Mouse (Mus musculus) forebrain, embryonic 14.5 days (tissue): Measurements from ENCODE around the gene Sgms1. TPM values are rescaled to one million over a fixed set of nuclear protein-coding genes. Genes with fewer than 3 reads are reported as not detected.
"Not testable (repeated sequence)": the region's sequence is repeated elsewhere in the genome, so short reads cannot be mapped to it uniquely, and the experiment has no call there.

Experiments used
- ATAC-seq: fragments of 200-750 bp; cut with Nextera tagmentation; 2 replicates; pipeline ENCODE4 v1.8.0; 2017; ENCODE audit warnings: mild to moderate bottlenecking, moderate library complexity
- DNase-seq: peaks from one replicate; pipeline ENCODE4 v3.0.0-alpha.2; 2015; ENCODE audit warnings: low spot score
- H3K27ac ChIP-seq: fragments of 300-500 bp; sonication (generic); 2 replicates; pipeline ENCODE4 v1.5.1; 2014; ENCODE audit warnings: low read depth, mild to moderate bottlenecking, control low read depth, low read length, moderate library complexity
- H3K27me3 ChIP-seq: fragments of 300-500 bp; sonication (generic); replicated peaks from 2 replicates; pipeline ENCODE4 v1.6.1; 2014; ENCODE audit warnings: low read length, control low read depth, mixed read lengths; ENCODE audit not compliant: control insufficient read depth, insufficient read depth
- H3K36me3 ChIP-seq: fragments of 300-500 bp; sonication (generic); 2 replicates; pipeline ENCODE4 v1.6.1; 2014; ENCODE audit warnings: low read length, control low read depth; ENCODE audit not compliant: control insufficient read depth, insufficient read depth
- H3K4me1 ChIP-seq: fragments of 300-500 bp; sonication (generic); 2 replicates; pipeline ENCODE4 v1.6.1; 2014; ENCODE audit warnings: antibody characterized with exemption, low read length, control low read depth; ENCODE audit not compliant: control insufficient read depth, insufficient read depth
- H3K4me2 ChIP-seq: fragments of 300-500 bp; sonication (generic); 2 replicates; pipeline ENCODE4 v1.6.1; 2014; ENCODE audit warnings: mild to moderate bottlenecking, control low read depth, low read length
- H3K4me3 ChIP-seq: fragments of 300-500 bp; sonication (generic); 2 replicates; pipeline ENCODE4 v1.5.1; 2014; ENCODE audit warnings: low read depth, low read length, control low read depth
- H3K9ac ChIP-seq: fragments of 300-500 bp; sonication (generic); 2 replicates; pipeline ENCODE4 v1.6.1; 2014; ENCODE audit warnings: mild to moderate bottlenecking, low read length, control low read depth, moderate library complexity
- H3K9me3 ChIP-seq: fragments of 300-500 bp; sonication (generic); replicated peaks from 2 replicates; pipeline ENCODE4 v1.6.1; 2016; ENCODE audit warnings: low read length, control low read depth, mixed read lengths; ENCODE audit not compliant: control insufficient read depth
- WGBS: fragments of 180-500 bp; shearing (Covaris S2); extraction: QIAGEN DNeasy Blood & Tissue Kit; methylation state at CpG from one replicate; pipeline ENCODE4 v1.1.7; 2014; 5-methylcytosine and 5-hydroxymethylcytosine counted together
- polyA plus RNA-seq: library from polyadenylated mRNA; unstranded; fragments of >200 nt; fragmentation: Nextera tagmentation; extraction: Ambion mirVana; gene quantifications from 2 replicates; pipeline ENCODE4 v1.2.1, GENCODE M21; 2014

Sgms1 gene
- polyA plus RNA-seq, 1 experiment from 2014 or later = 5.9 TPM

DNA sequence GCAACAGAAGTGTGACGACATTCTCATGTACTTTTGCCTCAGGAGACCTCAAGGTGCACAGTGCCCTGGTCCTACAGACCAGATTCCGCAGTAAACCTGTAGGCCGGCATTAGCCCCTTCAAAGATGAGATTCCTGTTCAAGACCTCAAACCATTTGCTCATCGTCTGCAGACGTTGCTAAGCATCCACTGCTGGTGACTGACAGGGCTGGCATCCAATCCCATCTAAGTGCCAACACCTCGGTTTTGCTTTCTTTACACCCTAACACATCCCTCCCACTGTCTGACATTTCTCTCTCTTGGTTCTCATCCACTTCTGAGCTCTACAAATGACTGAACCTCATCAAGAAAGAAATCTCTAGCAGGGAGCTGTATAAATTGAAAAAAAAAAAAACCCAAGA, 24.4 kb downstream of the Sgms1 start:
- ATAC-seq (peak; percentile 65; the same call in 1 of the 2 replicates), DNase-seq (peak; percentile 66)
- no peak overlapping the region for H3K4me2 ChIP-seq
- no peaks in the 10 kb centered on the region for H3K9me3 ChIP-seq
- H3K36me3 ChIP-seq = no peaks in the 10 kb centered on the region
- H3K4me3 ChIP-seq = no peak overlapping the region
- no peaks in the 10 kb centered on the region for H3K4me1 ChIP-seq
- H3K27ac ChIP-seq = no peak overlapping the region
- 83% methylated on average over 6 of the region's 6 CpGs for WGBS
- no peak overlapping the region for H3K9ac ChIP-seq
- H3K27me3 ChIP-seq = no peaks in the 10 kb centered on the region

- H3K27ac ChIP-seq = no peak overlapping the region
- 86% methylated on average over 4 of the region's 4 CpGs for WGBS
These were observed 25.9 kb downstream of the Sgms1 start for GRCm38 (mm10) chr19:32363587-32363986.

GRCm38 (mm10) chr19:32362520-32362919, 27.0 kb downstream of the Sgms1 start:
- Histone ChIP-seq H3K36me3 (no peaks in the 10 kb centered on the region), H3K9me3 (no peaks in the 10 kb centered on the region), H3K27ac (no peak overlapping the region), H3K9ac (no peak overlapping the region), H3K4me3 (no peak overlapping the region), H3K4me2 (no peak overlapping the region), H3K27me3 (no peaks in the 10 kb centered on the region), H3K4me1 (no peaks in the 10 kb centered on the region)
- no peak for DNase-seq
- no peak for ATAC-seq
- 95% methylated on average over 3 of the region's 3 CpGs for WGBS

More at GRCm38 (mm10) chr19:32363587-32363986, 25.9 kb downstream of the Sgms1 start:
- DNase-seq = no peak
- ATAC-seq = no peak
- H3K4me3 ChIP-seq = no peak overlapping the region
- no peaks in the 10 kb centered on the region for H3K36me3 ChIP-seq
- no peaks in the 10 kb centered on the region for H3K27me3 ChIP-seq
- H3K9ac ChIP-seq = no peak overlapping the region
- H3K4me2 ChIP-seq = no peak overlapping the region
- H3K9me3 ChIP-seq = no peaks in the 10 kb centered on the region
- H3K4me1 ChIP-seq = no peaks in the 10 kb centered on the region

DNA sequence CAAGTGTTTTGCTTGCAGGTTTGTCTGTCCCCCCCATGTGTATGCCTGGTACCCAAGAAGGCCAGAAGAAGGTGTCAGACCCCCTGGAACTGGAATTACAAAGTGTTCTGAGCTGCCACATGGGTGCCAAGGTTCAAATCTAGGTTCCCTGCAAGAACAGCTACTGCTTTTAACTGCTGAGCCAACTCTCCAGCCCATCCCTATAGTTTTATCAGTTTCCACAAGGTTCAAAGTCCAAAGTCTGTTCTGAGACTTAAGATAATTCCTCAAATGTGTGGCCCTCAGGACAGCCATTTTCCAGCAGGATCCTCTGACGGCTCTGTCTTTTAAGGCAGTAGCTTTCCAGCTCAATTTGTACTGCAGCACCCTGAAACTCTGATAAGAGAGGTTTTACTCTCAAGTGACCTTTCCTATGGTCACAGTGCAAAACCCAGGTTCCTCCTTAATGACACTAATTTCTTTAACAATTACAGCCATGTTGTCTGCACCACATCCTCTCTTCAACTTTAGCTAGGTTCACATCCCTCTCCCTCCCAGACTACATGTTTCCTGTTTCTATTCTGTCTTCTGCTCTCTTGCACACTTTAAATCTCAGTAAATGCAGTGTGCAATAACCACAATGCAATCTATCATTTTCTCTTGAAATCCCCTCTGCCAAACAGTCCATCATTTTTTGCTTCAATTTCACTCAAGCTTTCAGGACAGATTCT, 28.4 kb downstream of the Sgms1 start:
- H3K4me1 ChIP-seq = no peaks in the 10 kb centered on the region
- DNase-seq = no peak
- WGBS = 82% methylated on average over 1 of the region's 1 CpGs
- H3K9ac ChIP-seq = no peak overlapping the region
- H3K9me3 ChIP-seq = no peaks in the 10 kb centered on the region
- ATAC-seq = no peak
- H3K27ac ChIP-seq = no peak overlapping the region
- H3K4me3 ChIP-seq = no peak overlapping the region
- no peaks in the 10 kb centered on the region for H3K27me3 ChIP-seq
- H3K4me2 ChIP-seq = no peak overlapping the region
- no peaks in the 10 kb centered on the region for H3K36me3 ChIP-seq

- no peak for DNase-seq
- no peaks in the 10 kb centered on the region for H3K9me3 ChIP-seq
- ATAC-seq = no peak
- WGBS = 89% methylated on average over 3 of the region's 3 CpGs
- no peaks in the 10 kb centered on the region for H3K36me3 ChIP-seq
- H3K4me2 ChIP-seq = no peak overlapping the region
- no peak overlapping the region for H3K9ac ChIP-seq
- no peak overlapping the region for H3K4me3 ChIP-seq
- no peak overlapping the region for H3K27ac ChIP-seq
- H3K4me1 ChIP-seq = no peaks in the 10 kb centered on the region
- H3K27me3 ChIP-seq = no peaks in the 10 kb centered on the region
These were observed 29.0 kb downstream of the Sgms1 start for GRCm38 (mm10) chr19:32360546-32360945.

DNA sequence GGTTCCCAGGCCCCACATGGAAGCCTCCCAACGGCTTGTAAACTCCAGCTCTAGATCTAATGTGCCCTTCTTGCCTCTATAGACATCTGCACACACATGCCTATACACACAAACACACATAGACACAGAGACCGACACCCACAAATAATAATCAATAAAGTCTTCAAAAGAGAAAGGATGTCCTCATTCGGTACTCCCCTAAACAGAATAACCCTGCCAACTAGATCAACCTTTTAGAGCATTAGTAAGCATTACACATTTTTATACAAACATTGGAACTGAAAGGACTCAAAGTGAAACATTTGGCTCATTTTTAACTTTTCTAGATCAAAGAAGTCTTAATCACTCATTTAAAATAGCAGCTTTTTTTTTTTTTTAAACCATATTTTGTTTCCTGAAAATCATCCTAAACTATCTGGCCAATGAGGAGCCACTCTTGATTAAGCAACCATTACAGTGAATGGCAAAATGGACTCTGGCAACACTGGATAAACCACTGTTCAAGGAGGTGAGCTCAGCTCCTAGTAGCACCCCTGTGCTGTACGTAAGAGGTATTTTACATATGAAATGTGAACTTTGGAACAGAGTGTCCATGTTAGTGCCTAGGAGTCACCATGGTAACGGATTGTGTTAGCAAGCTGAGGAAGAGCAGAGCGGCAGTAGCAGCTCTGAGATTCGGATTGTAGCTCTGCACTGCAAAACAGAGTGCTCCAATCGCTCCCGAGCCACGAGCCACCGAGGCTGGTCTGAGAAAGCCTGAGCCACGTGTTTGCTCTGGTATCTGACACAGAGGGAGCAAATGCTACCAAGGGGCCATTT, 30.6 kb downstream of the Sgms1 start:
- Histone ChIP-seq H3K4me1 (no peaks in the 10 kb centered on the region), H3K9me3 (no peaks in the 10 kb centered on the region), H3K27me3 (no peaks in the 10 kb centered on the region), H3K4me2 (no peak overlapping the region), H3K4me3 (no peak overlapping the region), H3K27ac (no peak overlapping the region), H3K36me3 (no peaks in the 10 kb centered on the region), H3K9ac (no peak overlapping the region)
- DNase-seq (peak; percentile 60), ATAC-seq (peak; percentile 66; the same call in 1 of the 2 replicates)
- WGBS = 60% methylated on average over 12 of the region's 12 CpGs

- not testable (repeated sequence) for DNase-seq, H3K4me2 ChIP-seq, H3K27me3 ChIP-seq, H3K27ac ChIP-seq, H3K9me3 ChIP-seq, ATAC-seq, H3K9ac ChIP-seq, H3K36me3 ChIP-seq, H3K4me1 ChIP-seq, H3K4me3 ChIP-seq
- 90% methylated on average over 7 of the region's 7 CpGs for WGBS
These were observed 31.5 kb downstream of the Sgms1 start for GRCm38 (mm10) chr19:32358011-32358410.

DNA sequence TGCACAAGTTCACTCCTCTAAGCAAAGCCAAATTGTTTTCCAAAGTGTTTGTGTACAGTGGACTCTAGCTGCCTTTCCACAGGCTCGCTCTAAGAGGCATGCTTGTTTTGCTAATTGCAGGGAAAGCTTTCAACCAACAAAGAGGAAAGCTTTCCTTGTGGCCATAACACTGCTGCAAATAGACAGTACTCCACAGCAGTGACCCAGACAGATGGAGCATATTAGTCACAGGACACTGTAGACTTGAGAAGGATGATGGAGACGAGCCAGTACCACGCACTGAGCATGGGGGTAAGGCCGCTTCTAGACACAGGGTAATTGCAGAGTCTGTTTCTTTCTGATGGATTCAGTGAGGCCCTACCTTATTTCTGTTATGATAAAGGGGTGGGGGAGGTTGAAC, 33.3 kb downstream of the Sgms1 start:
- WGBS = 61% methylated on average over 4 of the region's 4 CpGs
- ATAC-seq (no peak), DNase-seq (peak; percentile 14)
- peak overlapping the region; percentile 14; the same call in 1 of the 2 replicates for H3K27ac ChIP-seq
- no peaks in the 10 kb centered on the region for H3K36me3 ChIP-seq
- no peak overlapping the region for H3K4me3 ChIP-seq
- no peaks in the 10 kb centered on the region for H3K27me3 ChIP-seq
- H3K9me3 ChIP-seq = no peaks in the 10 kb centered on the region
- H3K9ac ChIP-seq = no peak overlapping the region
- no peaks in the 10 kb centered on the region for H3K4me1 ChIP-seq
- no peak overlapping the region for H3K4me2 ChIP-seq

GRCm38 (mm10) chr19:32353447-32353846, 36.1 kb downstream of the Sgms1 start:
- Histone ChIP-seq H3K27me3 (no peaks in the 10 kb centered on the region), H3K4me3 (no peak overlapping the region), H3K9me3 (no peaks in the 10 kb centered on the region), H3K9ac (no peak overlapping the region), H3K4me2 (no peak overlapping the region), H3K4me1 (no peaks in the 10 kb centered on the region), H3K27ac (no peak overlapping the region), H3K36me3 (no peaks in the 10 kb centered on the region)
- ATAC-seq (no peak), DNase-seq (no peak)
- 92% methylated on average over 9 of the region's 9 CpGs for WGBS
